Mouse (Mus musculus) midbrain, postnatal 0 days (tissue): ENCODE measurements around the gene Rabgef1. TPM values are rescaled to one million over a fixed set of nuclear protein-coding genes. Genes with fewer than 3 reads are reported as not detected.

ENCODE experiments used
- ATAC-seq: fragments of 200-750 bp; cut with Nextera tagmentation; 2 replicates; pipeline ENCODE4 v1.8.0; 2017; ENCODE audit warnings: moderate number of reproducible peaks, mild to moderate bottlenecking, moderate TSS enrichment, moderate library complexity; ENCODE audit not compliant: low FRiP score
- DNase-seq: peaks from one replicate; pipeline ENCODE4 v3.0.0-alpha.2; 2015; ENCODE audit warnings: low spot score
- H3K27ac ChIP-seq: fragments of 300-500 bp; sonication (generic); 2 replicates; pipeline ENCODE4 v1.5.1; 2014; ENCODE audit warnings: low read depth, mild to moderate bottlenecking, low read length, mixed read lengths
- H3K27me3 ChIP-seq: fragments of 300-500 bp; sonication (generic); 2 replicates; pipeline ENCODE4 v1.6.1; 2014; ENCODE audit warnings: low read length, control low read depth, mixed read lengths; ENCODE audit not compliant: insufficient read depth
- H3K36me3 ChIP-seq: fragments of 300-500 bp; sonication (generic); 2 replicates; pipeline ENCODE4 v1.6.1; 2014; ENCODE audit warnings: low read length, control low read depth, mixed read lengths; ENCODE audit not compliant: insufficient read depth
- H3K4me1 ChIP-seq: fragments of 300-500 bp; sonication (generic); 2 replicates; pipeline ENCODE4 v1.6.1; 2014; ENCODE audit warnings: mild to moderate bottlenecking, control low read depth, antibody characterized with exemption, low read length, mixed read lengths; ENCODE audit not compliant: insufficient read depth
- H3K4me2 ChIP-seq: fragments of 300-500 bp; sonication (generic); 2 replicates; pipeline ENCODE4 v1.6.1; 2014; ENCODE audit warnings: low read depth, mild to moderate bottlenecking, low read length, mixed read lengths; ENCODE audit not compliant: poor library complexity, severe bottlenecking
- H3K4me3 ChIP-seq: fragments of 300-500 bp; sonication (generic); 2 replicates; pipeline ENCODE4 v1.5.1; 2014; ENCODE audit warnings: low read depth, mild to moderate bottlenecking, low read length, moderate library complexity
- H3K9ac ChIP-seq: fragments of 300-500 bp; sonication (generic); replicated peaks from 2 replicates; pipeline ENCODE4 v1.6.1; 2014; ENCODE audit warnings: mild to moderate bottlenecking, low read length, moderate library complexity, mixed read lengths; ENCODE audit not compliant: poor library complexity, severe bottlenecking
- H3K9me3 ChIP-seq: fragments of 300-500 bp; sonication (generic); 2 replicates; pipeline ENCODE4 v1.6.1; 2016; ENCODE audit warnings: low read length, control low read depth
- CTCF ChIP-seq: IDR thresholded peaks from 2 replicates; pipeline ENCODE4 v1.5.1; 2016; ENCODE audit warnings: antibody characterized with exemption, mild to moderate bottlenecking
- WGBS: fragments of 180-500 bp; shearing (Covaris S2); extraction: QIAGEN DNeasy Blood & Tissue Kit; methylation state at CpG from one replicate; pipeline ENCODE4 v1.1.7; 2014; 5-methylcytosine and 5-hydroxymethylcytosine counted together
- polyA plus RNA-seq: library from polyadenylated mRNA; unstranded; fragments of >200 nt; fragmentation: Nextera tagmentation; extraction: Ambion mirVana; gene quantifications from 2 replicates; pipeline ENCODE4 v1.2.1, GENCODE M21; 2015
- total RNA-seq: library from RNA; depleted of rRNA; stranded (reverse); fragments of >200 nt; gene quantifications from 2 replicates; pipeline ENCODE4 v1.2.3, GENCODE M21; 2014; rRNA removed

The Rabgef1 gene
- total RNA-seq (15.5 and 24.2 TPM in 2 replicates), polyA plus RNA-seq (31.3 and 34.1 TPM in 2 replicates)

GRCm38 (mm10) chr5:130171423-130171954 lies at the start of gene Rabgef1:
Gene Rabgef1 (plus strand): TSS chr5:130171798.
- 0% methylated on average over 41 of the region's 62 CpGs for WGBS
- Histone ChIP-seq H3K4me1 (peaks cover 14% of the 10 kb centered on the region), H3K27me3 (no peaks in the 10 kb centered on the region), H3K36me3 (no peaks in the 10 kb centered on the region), H3K27ac (peak within 1 kb of the TSS; percentile 87), H3K4me2 (peak within 1 kb of the TSS; percentile 76), H3K4me3 (peak within 1 kb of the TSS; percentile 94), H3K9me3 (no peaks in the 10 kb centered on the region), H3K9ac (peak within 1 kb of the TSS; percentile 89)
- ATAC-seq = peak; percentile 94
- TF ChIP-seq CTCF = no peak
- DNase-seq = peak; percentile 92

- Histone ChIP-seq H3K4me3 (no peak overlapping the region), H3K4me2 (no peak overlapping the region), H3K27me3 (no peaks in the 10 kb centered on the region), H3K36me3 (no peaks in the 10 kb centered on the region), H3K27ac (no peak overlapping the region), H3K9ac (no peak overlapping the region), H3K9me3 (no peaks in the 10 kb centered on the region), H3K4me1 (0 out of 2 replicates have a peak, but pooled peaks cover 2% of the 10 kb centered on the region)
- WGBS = 90% methylated on average over 2 of the region's 2 CpGs
- DNase-seq (no peak), ATAC-seq (no peak)
- no peak for TF ChIP-seq CTCF
Observed at GRCm38 (mm10) chr5:130122355-130122754, 49.2 kb upstream of the Rabgef1 start.

- H3K9me3 ChIP-seq = no peaks in the 10 kb centered on the region
- ATAC-seq (no peak), DNase-seq (peak; percentile 16)
- no peaks in the 10 kb centered on the region for H3K4me1 ChIP-seq
- no peak overlapping the region for H3K9ac ChIP-seq
- H3K4me3 ChIP-seq = no peak overlapping the region
- no peak overlapping the region for H3K4me2 ChIP-seq
- 54% methylated on average over 5 of the region's 5 CpGs for WGBS
- no peaks in the 10 kb centered on the region for H3K27me3 ChIP-seq
- H3K27ac ChIP-seq = no peak overlapping the region
- TF ChIP-seq CTCF = no peak
- no peaks in the 10 kb centered on the region for H3K36me3 ChIP-seq
Observed at GRCm38 (mm10) chr5:130124271-130124670, 47.3 kb upstream of the Rabgef1 start.

GRCm38 (mm10) chr5:130128686-130129523 lies 42.7 kb upstream of the Rabgef1 start:
- H3K9me3 ChIP-seq = no peaks in the 10 kb centered on the region
- no peak overlapping the region for H3K4me3 ChIP-seq
- no peak overlapping the region for H3K27ac ChIP-seq
- 64% methylated on average over 10 of the region's 11 CpGs for WGBS
- 0 out of 2 replicates have a peak, but pooled peaks cover 6% of the 10 kb centered on the region for H3K36me3 ChIP-seq
- no peak overlapping the region for H3K9ac ChIP-seq
- H3K27me3 ChIP-seq = no peaks in the 10 kb centered on the region
- DNase-seq (no peak), ATAC-seq (no peak)
- TF ChIP-seq CTCF = no peak
- no peak overlapping the region for H3K4me2 ChIP-seq
- H3K4me1 ChIP-seq = no peaks in the 10 kb centered on the region

GRCm38 (mm10) chr5:130129524-130129793 lies 42.1 kb upstream of the Rabgef1 start:
- no peak for TF ChIP-seq CTCF
- H3K27me3 ChIP-seq = no peaks in the 10 kb centered on the region
- ATAC-seq (no peak), DNase-seq (no peak)
- H3K4me1 ChIP-seq = no peaks in the 10 kb centered on the region
- H3K4me2 ChIP-seq = no peak overlapping the region
- H3K4me3 ChIP-seq = no peak overlapping the region
- H3K36me3 ChIP-seq = peaks cover 6% of the 10 kb centered on the region; the same call in 1 of the 2 replicates
- WGBS = 90% methylated on average over 5 of the region's 5 CpGs
- no peaks in the 10 kb centered on the region for H3K9me3 ChIP-seq
- H3K9ac ChIP-seq = no peak overlapping the region
- H3K27ac ChIP-seq = no peak overlapping the region

GRCm38 (mm10) chr5:130136597-130136996 lies 35.0 kb upstream of the Rabgef1 start:
- 95% methylated on average over 13 of the region's 13 CpGs for WGBS
- H3K9ac ChIP-seq = no peak overlapping the region
- no peak for DNase-seq
- H3K27ac ChIP-seq = no peak overlapping the region
- no peak overlapping the region for H3K4me3 ChIP-seq
- H3K27me3 ChIP-seq = no peaks in the 10 kb centered on the region
- H3K4me2 ChIP-seq = no peak overlapping the region
- no peaks in the 10 kb centered on the region for H3K4me1 ChIP-seq
- H3K9me3 ChIP-seq = no peaks in the 10 kb centered on the region
- ATAC-seq = no peak
- no peak for TF ChIP-seq CTCF
- peaks cover 7% of the 10 kb centered on the region for H3K36me3 ChIP-seq
